Mouse (Mus musculus) CH12.LX (cell line): ENCODE data around the gene 1700092M07Rik.

Experiments used
- CHD2 ChIP-seq: IDR thresholded peaks from 2 replicates; pipeline ENCODE4 v1.6.1; 2011; ENCODE audit warnings: low read length, improper control_type of control experiment
- CTCF ChIP-seq, 2 experiments: IDR thresholded peaks in 1 of 2; conservative IDR thresholded peaks in 1 of 2; 2 replicates each; pipeline ENCODE4 v1.5.1; 2011 to 2012; ENCODE audit warnings: low read depth in 2 of 2, low read length in 2 of 2, improper control_type of control experiment in 1 of 2, inconsistent platforms in 1 of 2, mild to moderate bottlenecking in 1 of 2, moderate library complexity in 1 of 2
- NELFE ChIP-seq: IDR thresholded peaks from 2 replicates; pipeline ENCODE4 v1.6.1; 2011; ENCODE audit warnings: low read depth, low read length, improper control_type of control experiment
- ZNF384 ChIP-seq: IDR thresholded peaks from 2 replicates; pipeline ENCODE4 v1.6.1; 2012; ENCODE audit warnings: low read depth, low read length, improper control_type of control experiment, inconsistent platforms

- TF ChIP-seq CTCF (conservative IDR thresholded peaks at IDR 0.05 in 1 of 2, IDR thresholded peaks at IDR 0.05 in 1 of 2; ENCODE audit: low read depth in 2 of 2, low read length in 2 of 2) = no peak
- no peak for TF ChIP-seq CHD2
- no peak for TF ChIP-seq NELFE
- no peak for TF ChIP-seq ZNF384
Measured at GRCm38 (mm10) chr19:8736160-8736467, 4.4 kb upstream of the 1700092M07Rik start.
